Mouse (Mus musculus): Measurements from ENCODE around the gene Gm11985. TPM values are rescaled to one million over a fixed set of nuclear protein-coding genes. Genes with fewer than 3 reads are reported as not detected.

Gene Gm11985
- polyA plus RNA-seq, 1 experiment from 2014 or later, result not detected

- WGBS, result 86% methylated on average over 5 of the region's 5 CpGs
- Histone ChIP-seq H3K4me1 (ENCODE audit: control insufficient read depth, insufficient read depth, low read length) (no peaks in the 10 kb centered on the region), H3K36me3 (ENCODE audit: control insufficient read depth, insufficient read depth, low read length) (no peaks in the 10 kb centered on the region), H3K27me3 (ENCODE audit: control insufficient read depth, insufficient read depth, low read length) (no peaks in the 10 kb centered on the region), H3K27ac (ENCODE audit: low read depth, low read length) (no peak overlapping the region), H3K4me2 (no peak overlapping the region), H3K4me3 (ENCODE audit: low read depth, low read length) (no peak overlapping the region), H3K9ac (ENCODE audit: low read length) (no peak overlapping the region), H3K9me3 (ENCODE audit: control insufficient read depth, low read length) (no peaks in the 10 kb centered on the region)
- DNase-seq (ENCODE audit: low spot score, missing footprints) (no peak), ATAC-seq (ENCODE audit: low FRiP score) (no peak)
These were observed 52.0 kb downstream of the Gm11985 start for GRCm38 (mm10) chr11:7136246-7136855.

- Histone ChIP-seq H3K4me1 (ENCODE audit: control insufficient read depth, insufficient read depth, low read length) (no peaks in the 10 kb centered on the region), H3K27ac (ENCODE audit: low read depth, low read length) (no peak overlapping the region), H3K4me3 (ENCODE audit: low read depth, low read length) (no peak overlapping the region), H3K9ac (ENCODE audit: low read length) (no peak overlapping the region), H3K9me3 (ENCODE audit: control insufficient read depth, low read length) (no peaks in the 10 kb centered on the region), H3K4me2 (no peak overlapping the region), H3K36me3 (ENCODE audit: control insufficient read depth, insufficient read depth, low read length) (no peaks in the 10 kb centered on the region), H3K27me3 (ENCODE audit: control insufficient read depth, insufficient read depth, low read length) (no peaks in the 10 kb centered on the region)
- DNase-seq (ENCODE audit: low spot score, missing footprints) (no peak), ATAC-seq (ENCODE audit: low FRiP score) (no peak)
- 91% methylated on average over 9 of the region's 9 CpGs for WGBS
These were observed 52.6 kb downstream of the Gm11985 start for GRCm38 (mm10) chr11:7135763-7136162.

DNA sequence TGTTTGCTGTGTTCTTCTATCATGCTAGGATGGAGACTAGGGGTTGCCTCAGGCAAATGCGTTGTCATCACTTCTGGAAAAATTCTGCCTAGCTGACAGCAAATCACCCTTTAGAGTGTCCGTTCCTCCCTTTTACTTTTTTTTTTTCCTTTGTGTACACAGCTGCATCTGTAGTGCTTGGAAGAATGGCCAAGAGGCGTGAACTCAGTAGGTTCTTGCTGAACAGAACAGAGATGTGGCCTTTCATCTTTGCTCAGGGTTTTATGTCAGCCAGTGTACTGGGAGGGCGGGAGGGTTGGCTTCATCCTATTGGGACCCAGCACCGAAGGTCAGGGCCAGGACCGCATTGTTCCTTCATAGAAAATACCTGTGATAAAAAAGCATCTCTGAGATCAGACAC, 53.1 kb downstream of the Gm11985 start:
- 71% methylated on average over 6 of the region's 6 CpGs for WGBS
- Histone ChIP-seq H3K4me2 (no peak overlapping the region), H3K27ac (ENCODE audit: low read depth, low read length) (no peak overlapping the region), H3K27me3 (ENCODE audit: control insufficient read depth, insufficient read depth, low read length) (no peaks in the 10 kb centered on the region), H3K4me3 (ENCODE audit: low read depth, low read length) (no peak overlapping the region), H3K36me3 (ENCODE audit: control insufficient read depth, insufficient read depth, low read length) (no peaks in the 10 kb centered on the region), H3K4me1 (ENCODE audit: control insufficient read depth, insufficient read depth, low read length) (no peaks in the 10 kb centered on the region), H3K9me3 (ENCODE audit: control insufficient read depth, low read length) (no peaks in the 10 kb centered on the region), H3K9ac (ENCODE audit: low read length) (no peak overlapping the region)
- ATAC-seq (ENCODE audit: low FRiP score) (no peak), DNase-seq (ENCODE audit: low spot score, missing footprints) (no peak)

- H3K9ac ChIP-seq (ENCODE audit: low read length), result no peak overlapping the region
- ATAC-seq (ENCODE audit: low FRiP score) (no peak), DNase-seq (ENCODE audit: low spot score, missing footprints) (no peak)
- 83% methylated on average over 5 of the region's 5 CpGs for WGBS
- H3K4me3 ChIP-seq (ENCODE audit: low read depth, low read length), result no peak overlapping the region
- H3K36me3 ChIP-seq (ENCODE audit: control insufficient read depth, insufficient read depth, low read length), result no peaks in the 10 kb centered on the region
- no peaks in the 10 kb centered on the region for H3K4me1 ChIP-seq (ENCODE audit: control insufficient read depth, insufficient read depth, low read length)
- no peaks in the 10 kb centered on the region for H3K9me3 ChIP-seq (ENCODE audit: control insufficient read depth, low read length)
- H3K27ac ChIP-seq (ENCODE audit: low read depth, low read length), result no peak overlapping the region
- no peak overlapping the region for H3K4me2 ChIP-seq
- H3K27me3 ChIP-seq (ENCODE audit: control insufficient read depth, insufficient read depth, low read length), result no peaks in the 10 kb centered on the region
These were observed 54.0 kb downstream of the Gm11985 start for GRCm38 (mm10) chr11:7134319-7134718.

GRCm38 (mm10) chr11:7133736-7134135, 54.6 kb downstream of the Gm11985 start:
- no peak overlapping the region for H3K4me2 ChIP-seq
- no peaks in the 10 kb centered on the region for H3K27me3 ChIP-seq (ENCODE audit: control insufficient read depth, insufficient read depth, low read length)
- H3K9me3 ChIP-seq (ENCODE audit: control insufficient read depth, low read length), result no peaks in the 10 kb centered on the region
- H3K4me3 ChIP-seq (ENCODE audit: low read depth, low read length), result no peak overlapping the region
- 88% methylated on average over 5 of the region's 5 CpGs for WGBS
- ATAC-seq (ENCODE audit: low FRiP score) (no peak), DNase-seq (ENCODE audit: low spot score, missing footprints) (no peak)
- no peaks in the 10 kb centered on the region for H3K4me1 ChIP-seq (ENCODE audit: control insufficient read depth, insufficient read depth, low read length)
- H3K36me3 ChIP-seq (ENCODE audit: control insufficient read depth, insufficient read depth, low read length), result no peaks in the 10 kb centered on the region
- no peak overlapping the region for H3K27ac ChIP-seq (ENCODE audit: low read depth, low read length)
- H3K9ac ChIP-seq (ENCODE audit: low read length), result no peak overlapping the region

Other genes with a start within 250 kb of the Gm11985 start
- 1.5 and 2.2 TPM in 2 replicates for gene Adcy1, start 125.1 kb downstream of the Gm11985 start, polyA plus RNA-seq (2014; fragmentation: Nextera tagmentation; extraction: Ambion mirVana)
- gene Igfbp1, start 9.2 kb upstream of the Gm11985 start, polyA plus RNA-seq (2014; fragmentation: Nextera tagmentation; extraction: Ambion mirVana), result 0.10 and 0.14 TPM in 2 replicates
- gene Igfbp3, start 25.4 kb upstream of the Gm11985 start, polyA plus RNA-seq (2014; fragmentation: Nextera tagmentation; extraction: Ambion mirVana), result 6.2 and 8.2 TPM in 2 replicates